In genomic region chr12:43280442-43280841, GRCm38 (mm10) we compare ENCODE assay signal across 17 mouse cellular contexts.
A peak's percentile ranks its signal among the peaks of the same experiment; 100 is the strongest.
DNase-seq lines count a peak whose midpoint lies in the region; ATAC-seq and TF ChIP-seq lines count a peak whose summit lies in the region.
"Had no signal": no experiment of that assay in that cellular context is flagged by ENCODE, and none has a peak within 500 bp of the region (broad histone marks: within the 10 kb centered on the region; RNA-seq: fewer than 3 reads in every experiment).

No protein-coding gene starts in this region.

- TF ChIP-seq POLR2A in brain, embryonic 14.5 days (IDR thresholded peaks at IDR 0.05; ENCODE audit: borderline replicate concordance, extremely low read depth, insufficient read depth, insufficient read length, poor library complexity, severe bottlenecking), result no peak

- 55% methylated on average over 4 of the region's 4 CpGs for WGBS in hindbrain, embryonic 12.5 days
- 44% methylated on average over 4 of the region's 4 CpGs for WGBS in hindbrain, embryonic 16.5 days
- WGBS in midbrain, embryonic 13.5 days, result 52% methylated on average over 4 of the region's 4 CpGs
- 40% methylated on average over 4 of the region's 4 CpGs for WGBS in midbrain, postnatal 0 days

- no peak for TF ChIP-seq CTCF in midbrain, postnatal 0 days (IDR thresholded peaks at IDR 0.05)
- no peak for TF ChIP-seq CTCF in brain, embryonic 14.5 days (IDR thresholded peaks at IDR 0.05; ENCODE audit: borderline replicate concordance, extremely low read depth, insufficient read depth, insufficient read length)

- no peaks in the 10 kb centered on the region for H3K9me3 ChIP-seq in hindbrain, embryonic 12.5 days (replicated peaks)
- H3K9me3 ChIP-seq in hindbrain, embryonic 16.5 days (ENCODE audit: control insufficient read depth, low read length), result no peaks in the 10 kb centered on the region
- no peaks in the 10 kb centered on the region for H3K9me3 ChIP-seq in midbrain, embryonic 13.5 days
- no peaks in the 10 kb centered on the region for H3K9me3 ChIP-seq in midbrain, postnatal 0 days (ENCODE audit: low read length)
- H3K9me3 ChIP-seq: forebrain, embryonic 12.5 days; heart, embryonic 12.5 days; hindbrain, embryonic 13.5 days had no signal

- no peaks in the 10 kb centered on the region for H3K4me1 ChIP-seq in hindbrain, embryonic 12.5 days
- H3K4me1 ChIP-seq in hindbrain, embryonic 16.5 days (ENCODE audit: control insufficient read depth, insufficient read depth, low read depth, low read length), result no peaks in the 10 kb centered on the region
- H3K4me1 ChIP-seq in midbrain, embryonic 13.5 days (replicated peaks), result no peaks in the 10 kb centered on the region
- no peaks in the 10 kb centered on the region for H3K4me1 ChIP-seq in midbrain, postnatal 0 days (ENCODE audit: insufficient read depth, low read length)
- H3K4me1 ChIP-seq: forebrain, embryonic 12.5 days; heart, embryonic 12.5 days; hindbrain, embryonic 13.5 days had no signal

- ATAC-seq in hindbrain, embryonic 12.5 days (ENCODE audit: low FRiP score), result peak; percentile 54; the same call in 1 of the 2 replicates
- ATAC-seq in hindbrain, embryonic 16.5 days, result no peak
- 0 out of 2 replicates have a peak, but pooled peaks have one; percentile 55 for ATAC-seq in midbrain, embryonic 13.5 days
- no peak for ATAC-seq in midbrain, postnatal 0 days (ENCODE audit: low FRiP score)
- ATAC-seq: forebrain, postnatal 0 days; inflammation-experienced regulatory T-cells, adult 6 months had no signal

- H3K27ac ChIP-seq in hindbrain, embryonic 12.5 days, result no peak overlapping the region
- no peak overlapping the region for H3K27ac ChIP-seq in hindbrain, embryonic 16.5 days (ENCODE audit: low read depth, low read length)
- no peak overlapping the region for H3K27ac ChIP-seq in midbrain, embryonic 13.5 days
- no peak overlapping the region for H3K27ac ChIP-seq in midbrain, postnatal 0 days (ENCODE audit: low read depth, low read length)
- H3K27ac ChIP-seq: forebrain, embryonic 12.5 days; hindbrain, embryonic 13.5 days had no signal

- H3K4me3 ChIP-seq in hindbrain, embryonic 12.5 days, result no peak overlapping the region
- no peak overlapping the region for H3K4me3 ChIP-seq in hindbrain, embryonic 16.5 days (ENCODE audit: low read length)
- no peak overlapping the region for H3K4me3 ChIP-seq in midbrain, embryonic 13.5 days (replicated peaks)
- H3K4me3 ChIP-seq in midbrain, postnatal 0 days (ENCODE audit: low read depth, low read length), result no peak overlapping the region
- H3K4me3 ChIP-seq: forebrain, embryonic 12.5 days; heart, embryonic 12.5 days; hindbrain, embryonic 13.5 days had no signal

- H3K36me3 ChIP-seq in hindbrain, embryonic 12.5 days, result no peaks in the 10 kb centered on the region
- no peaks in the 10 kb centered on the region for H3K36me3 ChIP-seq in hindbrain, embryonic 16.5 days (ENCODE audit: control insufficient read depth, insufficient read depth, low read length)
- no peaks in the 10 kb centered on the region for H3K36me3 ChIP-seq in midbrain, embryonic 13.5 days
- H3K36me3 ChIP-seq in midbrain, postnatal 0 days (ENCODE audit: insufficient read depth, low read length), result no peaks in the 10 kb centered on the region
- H3K36me3 ChIP-seq: forebrain, embryonic 12.5 days; heart, embryonic 12.5 days; hindbrain, embryonic 13.5 days had no signal

- no peaks in the 10 kb centered on the region for H3K27me3 ChIP-seq in hindbrain, embryonic 12.5 days
- H3K27me3 ChIP-seq in hindbrain, embryonic 16.5 days (replicated peaks; ENCODE audit: control insufficient read depth, insufficient read depth, low read length), result no peaks in the 10 kb centered on the region
- no peaks in the 10 kb centered on the region for H3K27me3 ChIP-seq in midbrain, embryonic 13.5 days
- no peaks in the 10 kb centered on the region for H3K27me3 ChIP-seq in midbrain, postnatal 0 days (ENCODE audit: insufficient read depth, low read length)
- H3K27me3 ChIP-seq: CH12.LX; forebrain, embryonic 12.5 days; heart, embryonic 12.5 days; hindbrain, embryonic 13.5 days had no signal

- H3K9ac ChIP-seq in hindbrain, embryonic 12.5 days, result no peak overlapping the region
- no peak overlapping the region for H3K9ac ChIP-seq in hindbrain, embryonic 16.5 days (ENCODE audit: low read depth, low read length)
- no peak overlapping the region for H3K9ac ChIP-seq in midbrain, embryonic 13.5 days (replicated peaks)
- no peak overlapping the region for H3K9ac ChIP-seq in midbrain, postnatal 0 days (replicated peaks; ENCODE audit: low read length, poor library complexity, severe bottlenecking)
- H3K9ac ChIP-seq: forebrain, embryonic 12.5 days; forebrain, postnatal 0 days; heart, embryonic 12.5 days; hindbrain, embryonic 13.5 days had no signal

- DNase-seq in midbrain, postnatal 0 days (ENCODE audit: low spot score), result no peak
- DNase-seq in brain, embryonic 14.5 days (ENCODE audit: low read depth), result peak; percentile 56
- no peak for DNase-seq in right cerebral cortex, adult 2 months (ENCODE audit: low spot score in 2 of 2)
- DNase-seq: adrenal gland, adult 2 months; adrenal gland, postnatal 25 days; cerebellum, adult 2 months; cerebellum, postnatal 10 days; forebrain, postnatal 0 days; gastrocnemius, postnatal 14 days had no signal

- no peak overlapping the region for H3K4me2 ChIP-seq in hindbrain, embryonic 12.5 days (replicated peaks)
- no peak overlapping the region for H3K4me2 ChIP-seq in hindbrain, embryonic 16.5 days (ENCODE audit: low read length)
- H3K4me2 ChIP-seq in midbrain, embryonic 13.5 days (replicated peaks), result no peak overlapping the region
- no peak overlapping the region for H3K4me2 ChIP-seq in midbrain, postnatal 0 days (ENCODE audit: low read depth, low read length, poor library complexity, severe bottlenecking)
- H3K4me2 ChIP-seq: forebrain, embryonic 12.5 days; heart, embryonic 12.5 days; hindbrain, embryonic 13.5 days had no signal

Comparison
In these comparisons a context has a peak if more than half of its experiments do, and no peak if none do; other contexts are left out.
1. ATAC-seq: peak in hindbrain, embryonic 12.5 days (single experiment) and midbrain, embryonic 13.5 days (single experiment); none in hindbrain, embryonic 16.5 days (single experiment) and midbrain, postnatal 0 days (single experiment).